Mouse (Mus musculus) hindbrain, embryonic 10.5 days (tissue): ENCODE results near the gene Tmeff1. TPM values are rescaled to one million over a fixed set of nuclear protein-coding genes. Genes with fewer than 3 reads are reported as not detected.

Experiments used
- DNase-seq: peaks from one replicate; pipeline ENCODE4 v3.0.0-alpha.2; 2017; ENCODE audit warnings: low spot score
- H3K27ac ChIP-seq: fragments of 300-500 bp; sonication (generic); 2 replicates; pipeline ENCODE4 v1.5.1; 2016; ENCODE audit warnings: mild to moderate bottlenecking, moderate library complexity
- H3K27me3 ChIP-seq: fragments of 300-500 bp; sonication (generic); 2 replicates; pipeline ENCODE4 v1.6.1; 2016; ENCODE audit warnings: mild to moderate bottlenecking; ENCODE audit not compliant: poor library complexity, insufficient read depth, severe bottlenecking
- H3K36me3 ChIP-seq: fragments of 300-500 bp; sonication (generic); 2 replicates; pipeline ENCODE4 v1.6.1; 2016; ENCODE audit warnings: mild to moderate bottlenecking, moderate library complexity
- H3K4me1 ChIP-seq: fragments of 300-500 bp; sonication (generic); replicated peaks from 2 replicates; pipeline ENCODE4 v1.6.1; 2016; ENCODE audit warnings: mild to moderate bottlenecking
- H3K4me3 ChIP-seq: fragments of 300-500 bp; sonication (generic); 2 replicates; pipeline ENCODE4 v1.5.1; 2016; ENCODE audit warnings: mild to moderate bottlenecking, moderate library complexity
- H3K9me3 ChIP-seq: fragments of 300-500 bp; sonication (generic); 2 replicates; pipeline ENCODE4 v1.6.1; 2016; ENCODE audit warnings: mild to moderate bottlenecking, moderate library complexity
- WGBS: fragments of 180-500 bp; shearing (Covaris S2); methylation state at CpG from one replicate; pipeline ENCODE4 v1.1.7; 2016; 5-methylcytosine and 5-hydroxymethylcytosine counted together
- polyA plus RNA-seq: library from polyadenylated mRNA; unstranded; fragments of >200 nt; fragmentation: Nextera tagmentation; extraction: Ambion mirVana; gene quantifications from 2 replicates; pipeline ENCODE4 v1.2.1, GENCODE M21; 2016

Gene Tmeff1
- polyA plus RNA-seq, 1 experiment from 2014 or later = 175 TPM

- WGBS = 57% methylated on average over 6 of the region's 6 CpGs
- Histone ChIP-seq H3K4me3 (no peak overlapping the region), H3K27ac (no peak overlapping the region)
Measured at GRCm38 (mm10) chr4:48579475-48580110, 5.4 kb upstream of the Tmeff1 start.

GRCm38 (mm10) chr4:48581201-48581600 lies 3.8 kb upstream of the Tmeff1 start:
- DNase-seq = no peak
- no peaks in the 10 kb centered on the region for H3K36me3 ChIP-seq
- no peaks in the 10 kb centered on the region for H3K27me3 ChIP-seq
- H3K4me1 ChIP-seq = peaks cover 28% of the 10 kb centered on the region
- 14% methylated on average over 2 of the region's 2 CpGs for WGBS
- H3K27ac ChIP-seq = no peak overlapping the region
- no peak overlapping the region for H3K4me3 ChIP-seq
- no peaks in the 10 kb centered on the region for H3K9me3 ChIP-seq

More at GRCm38 (mm10) chr4:48579475-48580110, 5.4 kb upstream of the Tmeff1 start:
- no peak for DNase-seq
- Histone ChIP-seq H3K4me1 (peaks cover 24% of the 10 kb centered on the region), H3K9me3 (no peaks in the 10 kb centered on the region), H3K36me3 (no peaks in the 10 kb centered on the region), H3K27me3 (no peaks in the 10 kb centered on the region)

- H3K27ac ChIP-seq = no peak overlapping the region
- no peaks in the 10 kb centered on the region for H3K36me3 ChIP-seq
- H3K4me3 ChIP-seq = no peak overlapping the region
- H3K9me3 ChIP-seq = no peaks in the 10 kb centered on the region
- no peaks in the 10 kb centered on the region for H3K27me3 ChIP-seq
- DNase-seq = no peak
- 75% methylated on average over 3 of the region's 3 CpGs for WGBS
- peaks cover 34% of the 10 kb centered on the region for H3K4me1 ChIP-seq
Measured at GRCm38 (mm10) chr4:48581993-48582392, 3.0 kb upstream of the Tmeff1 start.

- no peak overlapping the region for H3K27ac ChIP-seq
- DNase-seq = peak; percentile 17
- no peak overlapping the region for H3K4me3 ChIP-seq
- H3K9me3 ChIP-seq = no peaks in the 10 kb centered on the region
- peaks cover 6% of the 10 kb centered on the region; the same call in 1 of the 2 replicates for H3K36me3 ChIP-seq
- peaks cover 37% of the 10 kb centered on the region for H3K4me1 ChIP-seq
- WGBS = 37% methylated on average over 2 of the region's 2 CpGs
- no peaks in the 10 kb centered on the region for H3K27me3 ChIP-seq
Measured at GRCm38 (mm10) chr4:48582941-48583340, 2.0 kb upstream of the Tmeff1 start.

- Histone ChIP-seq H3K27me3 (no peaks in the 10 kb centered on the region), H3K4me1 (peaks cover 44% of the 10 kb centered on the region), H3K36me3 (peaks cover 22% of the 10 kb centered on the region), H3K4me3 (peak overlapping the region; percentile 80), H3K27ac (peak overlapping the region; percentile 98), H3K9me3 (no peaks in the 10 kb centered on the region)
- under 1% methylated on average over 88 of the region's 92 CpGs for WGBS
- peak; percentile 75 for DNase-seq
Measured at GRCm38 (mm10) chr4:48585241-48586098, 496 bp downstream of the Tmeff1 start.

- WGBS = under 1% methylated on average over 12 of the region's 12 CpGs
- peaks cover 23% of the 10 kb centered on the region for H3K36me3 ChIP-seq
- peak; percentile 88 for DNase-seq
- peak overlapping the region; percentile 98 for H3K27ac ChIP-seq
- H3K27me3 ChIP-seq = no peaks in the 10 kb centered on the region
- H3K4me3 ChIP-seq = peak overlapping the region; percentile 80
- no peaks in the 10 kb centered on the region for H3K9me3 ChIP-seq
- H3K4me1 ChIP-seq = peaks cover 41% of the 10 kb centered on the region
Measured at GRCm38 (mm10) chr4:48586099-48586821, 1.3 kb downstream of the Tmeff1 start.

- Histone ChIP-seq H3K4me1 (peaks cover 43% of the 10 kb centered on the region), H3K27me3 (no peaks in the 10 kb centered on the region), H3K27ac (no peak overlapping the region), H3K9me3 (no peaks in the 10 kb centered on the region), H3K36me3 (peaks cover 31% of the 10 kb centered on the region), H3K4me3 (no peak overlapping the region; the same call in 1 of the 2 replicates)
- 98% methylated on average over 2 of the region's 2 CpGs for WGBS
- DNase-seq = no peak
Measured at GRCm38 (mm10) chr4:48587526-48587925, 2.6 kb downstream of the Tmeff1 start.

GRCm38 (mm10) chr4:48588576-48588975 lies 3.6 kb downstream of the Tmeff1 start:
- H3K36me3 ChIP-seq = peaks cover 42% of the 10 kb centered on the region
- H3K4me3 ChIP-seq = no peak overlapping the region
- 65% methylated on average over 9 of the region's 9 CpGs for WGBS
- no peaks in the 10 kb centered on the region for H3K27me3 ChIP-seq
- H3K9me3 ChIP-seq = no peaks in the 10 kb centered on the region
- no peak for DNase-seq
- peaks cover 37% of the 10 kb centered on the region for H3K4me1 ChIP-seq
- no peak overlapping the region for H3K27ac ChIP-seq

GRCm38 (mm10) chr4:48590862-48591261 lies 5.9 kb downstream of the Tmeff1 start:
- peaks cover 53% of the 10 kb centered on the region for H3K36me3 ChIP-seq
- 87% methylated on average over 7 of the region's 7 CpGs for WGBS

GRCm38 (mm10) chr4:48591390-48591789 lies 6.4 kb downstream of the Tmeff1 start:
- 90% methylated on average over 3 of the region's 3 CpGs for WGBS
- Histone ChIP-seq H3K27ac (no peak overlapping the region), H3K27me3 (no peaks in the 10 kb centered on the region), H3K36me3 (peaks cover 58% of the 10 kb centered on the region), H3K4me1 (peaks cover 24% of the 10 kb centered on the region), H3K9me3 (no peaks in the 10 kb centered on the region), H3K4me3 (no peak overlapping the region)
- DNase-seq = no peak

More at GRCm38 (mm10) chr4:48590862-48591261, 5.9 kb downstream of the Tmeff1 start:
- Histone ChIP-seq H3K9me3 (no peaks in the 10 kb centered on the region), H3K27me3 (no peaks in the 10 kb centered on the region), H3K27ac (no peak overlapping the region), H3K4me1 (peaks cover 25% of the 10 kb centered on the region), H3K4me3 (no peak overlapping the region)
- DNase-seq = no peak

GRCm38 (mm10) chr4:48592328-48592727 lies 7.4 kb downstream of the Tmeff1 start:
- no peaks in the 10 kb centered on the region for H3K9me3 ChIP-seq
- H3K36me3 ChIP-seq = peaks cover 58% of the 10 kb centered on the region
- no peaks in the 10 kb centered on the region for H3K27me3 ChIP-seq
- H3K4me3 ChIP-seq = no peak overlapping the region
- 76% methylated on average over 5 of the region's 5 CpGs for WGBS
- no peak overlapping the region for H3K27ac ChIP-seq
- no peak for DNase-seq
- peaks cover 16% of the 10 kb centered on the region for H3K4me1 ChIP-seq

- 94% methylated on average over 7 of the region's 7 CpGs for WGBS
- no peak for DNase-seq
- Histone ChIP-seq H3K27ac (no peak overlapping the region), H3K4me1 (peaks cover 22% of the 10 kb centered on the region), H3K4me3 (no peak overlapping the region), H3K9me3 (no peaks in the 10 kb centered on the region), H3K36me3 (peaks cover 54% of the 10 kb centered on the region), H3K27me3 (no peaks in the 10 kb centered on the region)
Measured at GRCm38 (mm10) chr4:48592844-48593243, 7.9 kb downstream of the Tmeff1 start.
